Comparison of ENCODE assay signal across 30 mouse cellular contexts in genomic region chr8:65174746-65175476, GRCm38 (mm10). TPM values are rescaled to one million over a fixed set of nuclear protein-coding genes. Genes with fewer than 3 reads are reported as not detected.
DNase-seq lines count a peak whose midpoint lies in the region; ATAC-seq and TF ChIP-seq lines count a peak whose summit lies in the region.
"Had no signal": no experiment of that assay in that cellular context is flagged by ENCODE, and none has a peak within 500 bp of the region (broad histone marks: within the 10 kb centered on the region; RNA-seq: fewer than 3 reads in every experiment).

No protein-coding gene starts in this region.

- H3K27me3 ChIP-seq in kidney, postnatal 0 days (ENCODE audit: insufficient read depth, low read length) = no peaks in the 10 kb centered on the region
- H3K27me3 ChIP-seq in kidney, adult 2 months (replicated peaks; ENCODE audit: control insufficient read depth, insufficient read depth, low read length) = no peaks in the 10 kb centered on the region
- H3K27me3 ChIP-seq in intestine, postnatal 0 days (replicated peaks; ENCODE audit: control insufficient read depth, insufficient read depth, low read length) = no peaks in the 10 kb centered on the region
- no peaks in the 10 kb centered on the region for H3K27me3 ChIP-seq in small intestine, adult 2 months (ENCODE audit: control insufficient read depth, insufficient read depth, low read length)
- H3K27me3 ChIP-seq: CH12.LX; embryonic facial prominence, embryonic 12.5 days; embryonic facial prominence, embryonic 15.5 days; hindbrain, embryonic 12.5 days; hindbrain, embryonic 15.5 days had no signal

- DNase-seq in kidney, postnatal 0 days (ENCODE audit: low spot score) = peak; percentile 6
- DNase-seq in kidney, adult 2 months = no peak
- no peak for DNase-seq in cerebellum, postnatal 10 days
- no peak for DNase-seq in cerebellum, adult 9-10 months
- DNase-seq: adrenal gland, postnatal 10 days; adrenal gland, postnatal 36 days; B cell, adult 2 months; cerebellum, adult 18-20 months; cerebellum, adult 9-11 months; cerebellum, postnatal 36 days; forebrain, postnatal 0 days; gastrocnemius, adult 2 months; gastrocnemius, postnatal 14 days; heart, adult 11 months had no signal

- H3K9me3 ChIP-seq in kidney, postnatal 0 days (replicated peaks; ENCODE audit: low read length) = no peaks in the 10 kb centered on the region
- no peaks in the 10 kb centered on the region for H3K9me3 ChIP-seq in intestine, postnatal 0 days (ENCODE audit: control insufficient read depth)
- H3K9me3 ChIP-seq: embryonic facial prominence, embryonic 12.5 days; embryonic facial prominence, embryonic 15.5 days; G1E; hindbrain, embryonic 12.5 days; hindbrain, embryonic 15.5 days had no signal

- H3K4me3 ChIP-seq in kidney, postnatal 0 days (replicated peaks; ENCODE audit: low read depth, low read length) = no peak overlapping the region
- no peak overlapping the region for H3K4me3 ChIP-seq in kidney, adult 2 months (ENCODE audit: insufficient read depth, low read depth, low read length)
- H3K4me3 ChIP-seq in intestine, postnatal 0 days (ENCODE audit: low read depth, low read length) = no peak overlapping the region
- no peak overlapping the region for H3K4me3 ChIP-seq in small intestine, adult 2 months (ENCODE audit: low read depth, low read length)
- H3K4me3 ChIP-seq: embryonic facial prominence, embryonic 12.5 days; embryonic facial prominence, embryonic 15.5 days; gastrocnemius, adult 2 months; hindbrain, embryonic 12.5 days; hindbrain, embryonic 15.5 days had no signal

- ATAC-seq in kidney, postnatal 0 days (replicated peaks; ENCODE audit: low FRiP score, low read depth) = no peak
- peak; percentile 88 for ATAC-seq in intestine, postnatal 0 days
- ATAC-seq: forebrain, embryonic 14.5 days; forebrain, postnatal 0 days; Patski had no signal

- no peak for TF ChIP-seq CTCF in kidney, postnatal 0 days (IDR thresholded peaks at IDR 0.05; ENCODE audit: low read depth)
- no peak for TF ChIP-seq CTCF in kidney, adult 2 months (conservative IDR thresholded peaks at IDR 0.05; ENCODE audit: insufficient read depth, insufficient read length, low read depth, low read length)
- TF ChIP-seq CTCF in intestine, postnatal 0 days (IDR thresholded peaks at IDR 0.05; ENCODE audit: low read depth) = no peak
- no peak for TF ChIP-seq CTCF in small intestine, adult 2 months (IDR thresholded peaks at IDR 0.05; ENCODE audit: extremely low read depth, insufficient read length, insufficient replicate concordance, low read depth, low read length)

- no peaks in the 10 kb centered on the region for H3K36me3 ChIP-seq in kidney, postnatal 0 days (ENCODE audit: insufficient read depth, low read length)
- no peaks in the 10 kb centered on the region for H3K36me3 ChIP-seq in kidney, adult 2 months (ENCODE audit: control insufficient read depth, insufficient read depth, low read length)
- H3K36me3 ChIP-seq in intestine, postnatal 0 days (ENCODE audit: control insufficient read depth, insufficient read depth) = no peaks in the 10 kb centered on the region
- H3K36me3 ChIP-seq in small intestine, adult 2 months (ENCODE audit: control insufficient read depth, insufficient read depth, low read length) = no peaks in the 10 kb centered on the region
- H3K36me3 ChIP-seq: embryonic facial prominence, embryonic 12.5 days; embryonic facial prominence, embryonic 15.5 days; G1E; hindbrain, embryonic 12.5 days; hindbrain, embryonic 15.5 days had no signal

- H3K27ac ChIP-seq in kidney, postnatal 0 days = no peak overlapping the region
- no peak overlapping the region for H3K27ac ChIP-seq in kidney, adult 2 months (ENCODE audit: insufficient read depth, low read depth, low read length)
- H3K27ac ChIP-seq in intestine, postnatal 0 days (ENCODE audit: low read depth, low read length) = no peak overlapping the region
- H3K27ac ChIP-seq in small intestine, adult 2 months (ENCODE audit: insufficient read depth, low read depth, low read length) = peak overlapping the region; percentile 33; the same call in 1 of the 2 replicates
- H3K27ac ChIP-seq: embryonic facial prominence, embryonic 12.5 days; embryonic facial prominence, embryonic 15.5 days; gastrocnemius, adult 2 months; hindbrain, embryonic 12.5 days; hindbrain, embryonic 15.5 days had no signal

- H3K9ac ChIP-seq in kidney, postnatal 0 days (ENCODE audit: low read depth, low read length) = no peak overlapping the region
- no peak overlapping the region for H3K9ac ChIP-seq in intestine, postnatal 0 days (ENCODE audit: low read depth, low read length)
- H3K9ac ChIP-seq: embryonic facial prominence, embryonic 12.5 days; embryonic facial prominence, embryonic 15.5 days; forebrain, postnatal 0 days; hindbrain, embryonic 12.5 days; hindbrain, embryonic 15.5 days had no signal

- no peaks in the 10 kb centered on the region for H3K4me1 ChIP-seq in kidney, postnatal 0 days (replicated peaks; ENCODE audit: insufficient read depth, low read length)
- H3K4me1 ChIP-seq in kidney, adult 2 months (ENCODE audit: control insufficient read depth, insufficient read depth, low read length) = no peaks in the 10 kb centered on the region
- no peaks in the 10 kb centered on the region for H3K4me1 ChIP-seq in intestine, postnatal 0 days (replicated peaks; ENCODE audit: control insufficient read depth, insufficient read depth, low read length)
- no peaks in the 10 kb centered on the region; the same call in 1 of the 2 replicates for H3K4me1 ChIP-seq in small intestine, adult 2 months (ENCODE audit: control insufficient read depth, insufficient read depth, insufficient read length, low read length)
- H3K4me1 ChIP-seq: embryonic facial prominence, embryonic 12.5 days; embryonic facial prominence, embryonic 15.5 days; hindbrain, embryonic 12.5 days; hindbrain, embryonic 15.5 days had no signal

- no peak for TF ChIP-seq POLR2A in kidney, adult 2 months (IDR thresholded peaks at IDR 0.05; ENCODE audit: low read depth, low read length)
- no peak for TF ChIP-seq POLR2A in small intestine, adult 2 months (IDR thresholded peaks at IDR 0.05; ENCODE audit: low read depth, low read length)

- H3K4me2 ChIP-seq in kidney, postnatal 0 days (ENCODE audit: low read length) = no peak overlapping the region
- H3K4me2 ChIP-seq in intestine, postnatal 0 days (replicated peaks; ENCODE audit: low read depth) = no peak overlapping the region
- H3K4me2 ChIP-seq: embryonic facial prominence, embryonic 12.5 days; embryonic facial prominence, embryonic 15.5 days; heart, embryonic 11.5 days; hindbrain, embryonic 12.5 days; hindbrain, embryonic 15.5 days had no signal

- WGBS in kidney, postnatal 0 days = 44% methylated on average over 3 of the region's 3 CpGs
- 49% methylated on average over 3 of the region's 3 CpGs for WGBS in kidney, adult 2 months
- WGBS in intestine, postnatal 0 days = 37% methylated on average over 3 of the region's 3 CpGs
- 25% methylated on average over 3 of the region's 3 CpGs for WGBS in small intestine, adult 2 months

RNA-seq across cellular contexts. Expression of gene BC030870, which starts 45.5 kb away (rescaled TPM):
- polyA plus RNA-seq in kidney, postnatal 0 days (2015; fragmentation: Nextera tagmentation; extraction: Ambion mirVana) = 0.29 and 0.32 TPM in 2 replicates
- 0.08 TPM in 1 of 2 replicates, not detected in the other for polyA plus RNA-seq in kidney, adult 2 months (2012; rRNA removed)
- 39.0 and 41.7 TPM in 2 replicates for polyA plus RNA-seq in intestine, postnatal 0 days (2015; fragmentation: Nextera tagmentation; extraction: Ambion mirVana)
- 2.9 and 3.6 TPM in 2 replicates for polyA plus RNA-seq in small intestine, adult 2 months (2012; rRNA removed)
- polyA plus RNA-seq: cortical plate, adult 2 months; forebrain, embryonic 11.5 days; forebrain, embryonic 14.5 days; forebrain, postnatal 0 days; frontal cortex, adult 2 months; G1E; heart, embryonic 11.5 days; heart, embryonic 14.5 days; heart, postnatal 0 days; hindbrain, embryonic 12.5 days; Patski had no signal
